Mouse (Mus musculus): ENCODE measurements around the gene Zfp784.

Zfp784 gene

DNA sequence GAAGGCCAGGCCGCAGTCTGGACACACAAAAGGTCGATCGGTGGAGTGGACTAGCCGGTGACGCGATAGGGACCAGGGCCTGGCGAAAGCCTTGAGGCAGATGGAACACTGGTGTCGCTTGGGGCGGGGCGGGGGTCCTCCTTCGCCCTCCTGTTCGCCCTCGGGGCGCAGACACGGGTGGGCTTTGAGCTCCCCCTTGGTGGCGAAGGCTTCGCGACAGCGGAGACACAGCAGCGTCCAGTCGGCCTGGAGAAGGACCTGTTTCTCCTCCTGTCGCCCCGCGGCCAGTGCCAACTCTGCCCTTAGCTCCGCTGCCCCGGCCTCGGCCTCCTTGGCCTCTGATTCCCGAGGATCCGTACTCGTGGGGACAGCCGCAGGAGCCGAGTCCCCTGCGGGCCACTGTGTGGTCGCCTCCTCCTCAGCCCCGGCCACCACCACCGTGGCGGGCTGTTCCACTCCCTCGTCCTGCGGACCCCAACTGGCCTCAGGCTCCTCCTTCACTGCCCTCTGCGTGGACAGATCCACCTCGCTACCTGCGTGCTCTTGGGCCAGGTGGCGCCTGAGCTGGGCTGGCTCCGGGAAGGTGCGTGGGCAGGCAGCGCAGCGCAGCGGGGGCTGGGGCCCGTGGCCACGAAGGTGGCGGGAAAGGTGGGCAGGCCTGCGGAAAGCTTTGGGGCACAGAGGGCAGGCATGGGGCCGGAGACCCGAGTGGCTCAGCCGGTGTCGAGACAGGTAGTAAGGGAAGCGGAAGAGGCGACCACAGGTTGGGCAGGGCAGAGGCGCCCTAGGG is 44.1 kb downstream of the Zfp784 start:
- DNase-seq (ENCODE audit: inconsistent age in 2 of 2, low spot score in 1 of 2) = no peak

DNA sequence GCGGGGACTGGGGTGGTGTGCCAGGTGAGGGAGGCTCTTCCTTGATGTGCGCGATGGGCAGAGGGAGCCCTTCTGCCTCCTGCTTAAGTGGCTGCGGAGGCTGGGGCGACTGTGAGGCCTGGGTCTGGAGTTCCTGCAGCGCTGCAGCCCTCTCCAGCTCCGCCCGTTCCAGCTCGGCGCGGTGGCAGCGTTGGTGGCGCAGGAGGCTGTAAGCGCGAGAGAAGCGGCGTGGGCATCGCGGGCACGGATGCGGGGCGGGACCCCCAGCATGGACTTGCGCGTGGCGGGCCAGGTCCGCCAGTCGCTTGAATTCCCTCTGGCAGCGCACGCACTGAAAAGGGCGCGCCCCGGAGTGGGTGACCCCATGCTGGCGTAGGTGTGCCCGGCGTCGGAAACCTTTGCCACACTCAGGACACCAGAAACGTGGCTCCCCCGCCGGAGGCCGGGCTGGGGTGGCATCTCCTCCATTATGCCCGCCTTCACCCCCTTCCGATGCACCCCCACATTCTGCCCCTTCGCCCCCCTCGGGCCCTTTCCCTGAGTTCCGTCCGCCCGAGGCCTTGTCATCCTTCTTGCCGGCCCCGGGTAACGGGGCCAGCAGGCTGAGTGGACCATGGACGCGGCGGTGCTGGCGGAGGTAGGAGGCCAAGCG is 44.8 kb downstream of the Zfp784 start:
- DNase-seq (ENCODE audit: inconsistent age in 2 of 2, low spot score in 1 of 2) = no peak

DNA sequence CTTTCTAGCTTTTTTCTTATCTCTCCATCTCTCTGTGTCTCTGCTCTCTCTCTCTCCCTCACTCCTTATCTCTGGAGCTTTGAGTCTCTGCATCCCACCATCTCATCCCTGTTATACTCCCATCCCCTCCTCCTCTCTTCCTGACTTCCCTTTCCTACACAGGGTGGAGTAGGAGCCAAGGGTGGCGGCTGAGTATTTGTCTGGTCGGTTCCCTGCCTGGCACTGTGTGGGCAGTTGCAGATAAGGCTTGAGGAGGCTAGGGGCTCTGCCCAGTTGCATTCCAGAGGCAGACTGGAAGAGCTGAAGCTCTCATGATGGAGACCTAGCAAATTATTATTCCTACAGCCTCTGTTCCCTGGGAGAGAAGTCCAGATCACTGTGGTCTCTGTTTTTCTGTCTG is 50.0 kb downstream of the Zfp784 start:
- no peak for DNase-seq (ENCODE audit: inconsistent age in 2 of 2, low spot score in 1 of 2)

Measured in adrenal gland, adult (tissue).